Mouse (Mus musculus) brain, embryonic 14.5 days (tissue): ENCODE data around the gene Rrm2.

Experiments
- CTCF ChIP-seq: fragments of 200-500 bp; IDR thresholded peaks from 2 replicates; pipeline ENCODE4 v1.5.1; 2012; ENCODE audit warnings: inconsistent platforms, mild to moderate bottlenecking, moderate library complexity, borderline replicate concordance; ENCODE audit not compliant: insufficient read depth, insufficient read length; ENCODE audit errors: extremely low read depth
- POLR2A ChIP-seq: fragments of 200-500 bp; IDR thresholded peaks from 2 replicates; pipeline ENCODE4 v1.6.1; 2012; ENCODE audit warnings: mild to moderate bottlenecking, inconsistent platforms, borderline replicate concordance; ENCODE audit not compliant: poor library complexity, insufficient read depth, insufficient read length, severe bottlenecking; ENCODE audit errors: extremely low read depth

- no peak for TF ChIP-seq CTCF
- no peak for TF ChIP-seq POLR2A
These were observed 49.0 kb upstream of the Rrm2 start for GRCm38 (mm10) chr12:24658998-24659397.
